Mouse (Mus musculus) midbrain, embryonic 11.5 days (tissue): ENCODE measurements around the gene Ptpn14. TPM values are rescaled to one million over a fixed set of nuclear protein-coding genes. Genes with fewer than 3 reads are reported as not detected.
A peak's percentile ranks its signal among the peaks of the same experiment; 100 is the strongest.

ENCODE experiments used
- ATAC-seq: fragments of 200-750 bp; cut with Nextera tagmentation; 2 replicates; pipeline ENCODE4 v1.8.0; 2017; ENCODE audit warnings: moderate TSS enrichment, moderate library complexity; ENCODE audit not compliant: low FRiP score
- DNase-seq: peaks from one replicate; pipeline ENCODE4 v3.0.0; 2015; ENCODE audit warnings: low spot score; ENCODE audit errors: missing footprints
- H3K27ac ChIP-seq: fragments of 300-500 bp; sonication (generic); 2 replicates; pipeline ENCODE4 v1.5.1; 2014; ENCODE audit warnings: low read depth, low read length
- H3K27me3 ChIP-seq: fragments of 300-500 bp; sonication (generic); 2 replicates; pipeline ENCODE4 v1.6.1; 2014; ENCODE audit warnings: mild to moderate bottlenecking, low read length, moderate library complexity, mixed read lengths; ENCODE audit not compliant: control insufficient read depth, insufficient read depth
- H3K36me3 ChIP-seq: fragments of 300-500 bp; sonication (generic); 2 replicates; pipeline ENCODE4 v1.6.1; 2014; ENCODE audit warnings: mild to moderate bottlenecking, low read length, moderate library complexity, mixed read lengths; ENCODE audit not compliant: control insufficient read depth, insufficient read depth
- H3K4me1 ChIP-seq: fragments of 300-500 bp; sonication (generic); 2 replicates; pipeline ENCODE4 v1.6.1; 2014; ENCODE audit warnings: low read length; ENCODE audit not compliant: control insufficient read depth, insufficient read depth
- H3K4me2 ChIP-seq: fragments of 300-500 bp; sonication (generic); 2 replicates; pipeline ENCODE4 v1.6.1; 2014; ENCODE audit warnings: mild to moderate bottlenecking, moderate library complexity
- H3K4me3 ChIP-seq: fragments of 300-500 bp; sonication (generic); 2 replicates; pipeline ENCODE4 v1.5.1; 2014; ENCODE audit warnings: low read depth, low read length
- H3K9ac ChIP-seq: fragments of 300-500 bp; sonication (generic); 2 replicates; pipeline ENCODE4 v1.6.1; 2014; ENCODE audit warnings: low read length
- H3K9me3 ChIP-seq: fragments of 300-500 bp; sonication (generic); 2 replicates; pipeline ENCODE4 v1.6.1; 2016; ENCODE audit warnings: low read length; ENCODE audit not compliant: control insufficient read depth
- WGBS: fragments of 180-500 bp; shearing (Covaris S2); extraction: QIAGEN DNeasy Blood & Tissue Kit; methylation state at CpG from one replicate; pipeline ENCODE4 v1.1.7; 2014; 5-methylcytosine and 5-hydroxymethylcytosine counted together
- polyA plus RNA-seq: library from polyadenylated mRNA; unstranded; fragments of >200 nt; fragmentation: Nextera tagmentation; extraction: Ambion mirVana; gene quantifications from 2 replicates; pipeline ENCODE4 v1.2.1, GENCODE M21; 2014

The Ptpn14 gene
- polyA plus RNA-seq, 1 experiment from 2014 or later = 4.3 TPM

- Histone ChIP-seq H3K4me3 (no peak overlapping the region), H3K9me3 (no peaks in the 10 kb centered on the region), H3K4me1 (peaks cover 8% of the 10 kb centered on the region), H3K36me3 (no peaks in the 10 kb centered on the region), H3K27ac (no peak overlapping the region), H3K4me2 (no peak overlapping the region), H3K27me3 (no peaks in the 10 kb centered on the region), H3K9ac (no peak overlapping the region)
- ATAC-seq (no peak), DNase-seq (no peak)
- WGBS = 47% methylated on average over 8 of the region's 8 CpGs
Measured at GRCm38 (mm10) chr1:189755072-189755471, 27.0 kb downstream of the Ptpn14 start.

GRCm38 (mm10) chr1:189756306-189757053 is 28.4 kb downstream of the Ptpn14 start:
- DNase-seq = no peak
- ATAC-seq = 0 out of 2 replicates have a peak, but pooled peaks have one; percentile 46
- Histone ChIP-seq H3K4me2 (no peak overlapping the region), H3K27me3 (no peaks in the 10 kb centered on the region), H3K9me3 (no peaks in the 10 kb centered on the region), H3K4me1 (peaks cover 8% of the 10 kb centered on the region), H3K27ac (no peak overlapping the region), H3K36me3 (no peaks in the 10 kb centered on the region), H3K9ac (peak overlapping the region; percentile 20; the same call in 1 of the 2 replicates), H3K4me3 (no peak overlapping the region)
- WGBS = 47% methylated on average over 19 of the region's 19 CpGs

DNA sequence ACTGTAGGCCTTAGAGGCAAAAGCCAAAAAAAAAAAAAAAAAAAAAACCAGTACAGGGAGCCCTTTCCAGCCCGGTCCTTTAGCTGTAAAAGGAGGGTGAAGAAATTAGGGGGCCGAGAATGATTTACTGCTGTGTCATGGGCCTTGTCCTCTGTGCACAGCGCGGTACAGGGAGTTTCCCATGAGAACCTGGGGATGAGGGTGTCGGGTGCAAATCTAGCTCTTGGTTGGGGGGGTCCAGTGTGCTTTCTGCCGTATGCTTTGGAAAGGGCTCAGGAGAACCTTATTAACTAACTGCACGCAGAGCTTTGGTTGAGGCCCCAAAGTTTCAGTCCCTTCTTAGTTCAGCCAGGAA is 29.0 kb downstream of the Ptpn14 start:
- Histone ChIP-seq H3K27ac (no peak overlapping the region), H3K4me1 (peaks cover 8% of the 10 kb centered on the region)
- no peak for ATAC-seq

GRCm38 (mm10) chr1:189761581-189762021 is 33.5 kb downstream of the Ptpn14 start:
- no peak overlapping the region for H3K9ac ChIP-seq
- peaks cover 2% of the 10 kb centered on the region; the same call in 1 of the 2 replicates for H3K4me1 ChIP-seq
- no peak overlapping the region for H3K4me2 ChIP-seq
- no peak for DNase-seq
- no peak for ATAC-seq
- H3K27ac ChIP-seq = no peak overlapping the region
- H3K9me3 ChIP-seq = no peaks in the 10 kb centered on the region
- H3K4me3 ChIP-seq = no peak overlapping the region
- no peaks in the 10 kb centered on the region for H3K36me3 ChIP-seq
- 23% methylated on average over 6 of the region's 6 CpGs for WGBS
- no peaks in the 10 kb centered on the region for H3K27me3 ChIP-seq

More for the DNA sequence above, 29.0 kb downstream of the Ptpn14 start:
- H3K9me3 ChIP-seq = no peaks in the 10 kb centered on the region
- no peaks in the 10 kb centered on the region for H3K27me3 ChIP-seq
- no peak overlapping the region; the same call in 1 of the 2 replicates for H3K9ac ChIP-seq
- DNase-seq = no peak
- WGBS = 76% methylated on average over 7 of the region's 7 CpGs
- H3K36me3 ChIP-seq = no peaks in the 10 kb centered on the region
- no peak overlapping the region for H3K4me3 ChIP-seq
- H3K4me2 ChIP-seq = no peak overlapping the region

DNA sequence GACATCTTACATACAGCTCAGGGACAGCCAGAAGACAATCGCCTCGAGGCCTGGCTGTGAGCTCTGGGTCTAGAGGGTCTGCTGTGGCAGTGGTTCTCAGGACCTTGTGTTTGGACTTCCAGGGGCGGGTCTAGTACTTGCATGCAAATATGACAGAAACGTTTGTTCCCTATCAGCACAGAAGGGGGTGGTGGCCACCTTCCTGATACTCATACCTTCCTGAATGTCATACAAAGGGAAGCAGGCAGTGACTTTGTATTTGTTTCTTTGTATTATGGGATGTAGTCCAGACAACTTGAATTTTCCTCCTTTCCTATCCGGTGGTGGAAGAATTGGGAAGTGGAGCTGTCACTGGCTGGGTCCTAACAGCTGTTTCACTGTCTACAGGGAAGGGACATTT is 36.2 kb downstream of the Ptpn14 start:
- Histone ChIP-seq H3K4me2 (no peak overlapping the region), H3K4me3 (no peak overlapping the region), H3K9me3 (no peaks in the 10 kb centered on the region), H3K9ac (no peak overlapping the region), H3K4me1 (no peaks in the 10 kb centered on the region), H3K27me3 (no peaks in the 10 kb centered on the region), H3K27ac (no peak overlapping the region), H3K36me3 (no peaks in the 10 kb centered on the region)
- no peak for DNase-seq
- no peak for ATAC-seq
- WGBS = 78% methylated on average over 5 of the region's 5 CpGs

GRCm38 (mm10) chr1:189767164-189767563 is 39.1 kb downstream of the Ptpn14 start:
- H3K4me3 ChIP-seq = no peak overlapping the region
- H3K27ac ChIP-seq = no peak overlapping the region
- 69% methylated on average over 10 of the region's 10 CpGs for WGBS
- no peak overlapping the region for H3K9ac ChIP-seq
- H3K4me1 ChIP-seq = no peaks in the 10 kb centered on the region
- H3K4me2 ChIP-seq = no peak overlapping the region
- H3K9me3 ChIP-seq = no peaks in the 10 kb centered on the region
- ATAC-seq (no peak), DNase-seq (no peak)
- H3K36me3 ChIP-seq = no peaks in the 10 kb centered on the region
- H3K27me3 ChIP-seq = no peaks in the 10 kb centered on the region

DNA sequence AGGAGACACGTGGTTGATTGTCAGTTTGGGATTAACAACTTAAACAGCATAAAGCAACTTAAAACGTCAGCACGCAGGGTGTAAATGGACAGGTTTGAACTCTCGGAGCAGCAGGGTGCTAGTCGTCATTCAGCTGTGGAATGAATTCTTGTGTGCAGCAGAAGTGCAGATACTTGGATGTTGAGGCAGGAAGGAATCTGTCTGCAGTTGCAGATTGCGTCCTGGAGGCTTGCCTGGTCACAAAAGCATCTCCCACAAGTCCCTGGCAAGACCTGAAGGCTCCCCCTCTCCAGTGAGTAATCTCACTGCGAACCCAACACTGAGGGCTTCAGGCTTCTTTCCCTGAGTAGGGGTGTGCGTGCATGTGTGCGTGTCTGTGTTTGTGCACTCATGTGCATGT is 39.8 kb downstream of the Ptpn14 start:
- 61% methylated on average over 9 of the region's 9 CpGs for WGBS
- H3K4me3 ChIP-seq = no peak overlapping the region
- DNase-seq = no peak
- no peak overlapping the region for H3K9ac ChIP-seq
- no peak overlapping the region for H3K4me2 ChIP-seq
- no peak overlapping the region for H3K27ac ChIP-seq
- no peaks in the 10 kb centered on the region for H3K27me3 ChIP-seq
- no peaks in the 10 kb centered on the region for H3K36me3 ChIP-seq
- no peak for ATAC-seq
- no peaks in the 10 kb centered on the region for H3K4me1 ChIP-seq
- H3K9me3 ChIP-seq = no peaks in the 10 kb centered on the region

DNA sequence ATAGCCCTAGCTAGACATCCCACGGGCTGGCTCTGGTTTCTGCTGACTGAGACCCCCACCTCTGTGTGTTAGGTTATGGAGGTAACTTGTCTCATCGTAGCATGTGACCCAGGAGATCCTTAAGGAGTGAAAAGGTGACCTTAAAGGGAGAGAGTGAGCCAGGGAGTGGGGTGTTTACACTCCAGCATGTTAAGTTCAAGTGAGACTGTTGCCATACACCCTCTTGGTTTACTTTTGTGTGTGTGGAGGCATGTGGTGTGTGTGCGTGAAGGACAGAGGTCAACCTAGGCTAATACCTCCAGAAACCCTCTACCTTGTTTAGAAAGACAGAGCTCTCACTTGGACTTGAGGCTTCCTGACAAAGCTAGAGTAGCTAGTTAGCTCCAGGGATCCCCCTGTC is 42.4 kb downstream of the Ptpn14 start:
- Histone ChIP-seq H3K4me1 (no peaks in the 10 kb centered on the region), H3K36me3 (no peaks in the 10 kb centered on the region)

GRCm38 (mm10) chr1:189772707-189773106 is 44.6 kb downstream of the Ptpn14 start:
- Histone ChIP-seq H3K36me3 (no peaks in the 10 kb centered on the region), H3K9ac (no peak overlapping the region), H3K27me3 (no peaks in the 10 kb centered on the region), H3K4me3 (no peak overlapping the region), H3K4me2 (no peak overlapping the region), H3K4me1 (no peaks in the 10 kb centered on the region), H3K9me3 (no peaks in the 10 kb centered on the region), H3K27ac (no peak overlapping the region)
- no peak for ATAC-seq
- 92% methylated on average over 10 of the region's 10 CpGs for WGBS
- no peak for DNase-seq

More for the DNA sequence above, 42.4 kb downstream of the Ptpn14 start:
- no peak overlapping the region for H3K4me3 ChIP-seq
- DNase-seq = no peak
- H3K9ac ChIP-seq = no peak overlapping the region
- H3K4me2 ChIP-seq = no peak overlapping the region
- 82% methylated on average over 3 of the region's 3 CpGs for WGBS
- no peaks in the 10 kb centered on the region for H3K27me3 ChIP-seq
- H3K9me3 ChIP-seq = no peaks in the 10 kb centered on the region
- no peak for ATAC-seq
- no peak overlapping the region for H3K27ac ChIP-seq
